Mouse (Mus musculus) spleen, postnatal 4 days (tissue): ENCODE measurements around the gene Troap.

Experiments
- DNase-seq, 2 experiments: peaks; one replicate each; pipeline ENCODE4 v3.0.0; 2022; ENCODE audit warnings: low spot score in 2 of 2

The Troap gene

GRCm38 (mm10) chr15:99085997-99086396 lies 11.6 kb downstream of the Troap start:
- DNase-seq = no peak

- peak in 1 of 2 experiments; percentile 83 for DNase-seq
These were observed 13.1 kb downstream of the Troap start, which contains the start of gene C1ql4 for GRCm38 (mm10) chr15:99087253-99088075. Gene C1ql4, minus strand, starts transcription at chr15:99087817.

GRCm38 (mm10) chr15:99088292-99088691 lies 13.9 kb downstream of the Troap start:
- peak; percentile 75 to 93 for DNase-seq

GRCm38 (mm10) chr15:99089069-99089468 lies 14.7 kb downstream of the Troap start:
- DNase-seq = peak in 1 of 2 experiments; percentile 64

- no peak for DNase-seq
These were observed 18.5 kb downstream of the Troap start, which contains the start of gene Dnajc22 for GRCm38 (mm10) chr15:99092870-99093269. Gene Dnajc22, plus strand, starts transcription at chr15:99093170.

GRCm38 (mm10) chr15:99093291-99094258 lies 19.2 kb downstream of the Troap start:
- DNase-seq = no peak

- no peak for DNase-seq
These were observed 20.4 kb downstream of the Troap start for GRCm38 (mm10) chr15:99094631-99095270.

- DNase-seq = no peak
These were observed 21.0 kb downstream of the Troap start for GRCm38 (mm10) chr15:99095356-99095755.

- DNase-seq = peak in 1 of 2 experiments; percentile 60
These were observed 21.9 kb downstream of the Troap start for GRCm38 (mm10) chr15:99096061-99096793.

GRCm38 (mm10) chr15:99096831-99097500 lies 22.6 kb downstream of the Troap start:
- peak in 1 of 2 experiments; percentile 69 for DNase-seq

GRCm38 (mm10) chr15:99097840-99098492 lies 23.6 kb downstream of the Troap start:
- peak in 1 of 2 experiments; percentile 60 for DNase-seq

- DNase-seq = no peak
These were observed 24.1 kb downstream of the Troap start for GRCm38 (mm10) chr15:99098493-99098861.

- peak in 1 of 2 experiments; percentile 73 for DNase-seq
These were observed 24.8 kb downstream of the Troap start for GRCm38 (mm10) chr15:99099139-99099556.

- no peak for DNase-seq
These were observed 25.6 kb downstream of the Troap start for GRCm38 (mm10) chr15:99099984-99100383.

- DNase-seq = no peak
These were observed 30.9 kb downstream of the Troap start for GRCm38 (mm10) chr15:99105238-99105637.

- DNase-seq = no peak
These were observed 33.5 kb downstream of the Troap start for GRCm38 (mm10) chr15:99107866-99108265.

- no peak for DNase-seq
These were observed 36.8 kb downstream of the Troap start for GRCm38 (mm10) chr15:99111139-99111538.

- DNase-seq = no peak
These were observed 37.4 kb downstream of the Troap start for GRCm38 (mm10) chr15:99111809-99112208.

GRCm38 (mm10) chr15:99112843-99113395 lies 38.5 kb downstream of the Troap start:
- DNase-seq = no peak
